Mouse (Mus musculus): Measurements from ENCODE around the gene Galns. TPM values are rescaled to one million over a fixed set of nuclear protein-coding genes. Genes with fewer than 3 reads are reported as not detected.

Gene Galns
- polyA plus RNA-seq, 1 experiment from 2014 or later = 11.9 TPM

DNA sequence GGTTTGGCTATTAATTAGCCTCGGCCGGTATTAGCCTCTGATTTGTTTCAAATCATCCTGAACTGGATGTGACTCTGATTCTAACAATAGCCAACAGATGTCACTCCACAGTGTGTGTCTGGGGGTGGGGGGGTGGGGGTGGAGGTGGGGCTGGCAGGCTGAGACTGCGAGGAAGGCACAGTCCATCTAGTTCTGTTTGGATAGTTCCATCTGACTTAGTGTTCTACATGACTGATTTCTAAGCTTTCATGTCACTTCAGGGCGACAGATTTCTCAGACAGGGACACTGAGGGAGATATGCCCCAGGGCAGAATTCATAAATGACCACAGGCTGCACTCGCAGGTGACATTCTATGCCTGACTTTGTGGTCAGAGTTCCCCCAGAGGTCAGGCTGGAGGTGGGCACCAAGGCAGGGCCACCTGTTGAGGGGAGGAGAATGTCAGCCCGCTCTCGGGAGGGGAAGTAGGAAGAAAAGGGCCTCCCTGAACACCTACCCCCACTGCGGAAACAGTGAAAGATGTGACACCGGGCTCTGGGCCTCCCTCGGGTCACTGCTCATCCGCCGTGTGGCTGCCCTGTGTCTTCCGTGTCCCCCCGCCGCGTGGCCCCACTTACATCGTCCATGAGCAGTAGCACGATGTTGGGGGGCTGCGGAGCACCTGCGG, 518 bp downstream of the Galns start:
- 6% methylated on average over 20 of the region's 20 CpGs for WGBS
- H3K36me3 ChIP-seq = no peaks in the 10 kb centered on the region
- peak overlapping the region; percentile 63; the same call in 1 of the 2 replicates for H3K27ac ChIP-seq
- ATAC-seq (ENCODE audit: insufficient read depth, low FRiP score, low read depth) = peak; percentile 33; the same call in 1 of the 2 replicates
- peak overlapping the region; percentile 52 for H3K9ac ChIP-seq
- H3K27me3 ChIP-seq (replicated peaks) = no peaks in the 10 kb centered on the region
- H3K4me3 ChIP-seq (replicated peaks) = peak overlapping the region; percentile 73
- H3K4me1 ChIP-seq = peaks cover 16% of the 10 kb centered on the region; the same call in 1 of the 2 replicates
- H3K9me3 ChIP-seq = no peaks in the 10 kb centered on the region
- peak overlapping the region; percentile 93 for H3K4me2 ChIP-seq

- no peak for ATAC-seq (ENCODE audit: insufficient read depth, low FRiP score, low read depth)
Measured at GRCm38 (mm10) chr8:122610209-122610608, 1.1 kb downstream of the Galns start.

GRCm38 (mm10) chr8:122606810-122607209, 4.5 kb downstream of the Galns start:
- no peaks in the 10 kb centered on the region for H3K9me3 ChIP-seq
- H3K4me1 ChIP-seq = peaks cover 5% of the 10 kb centered on the region; the same call in 1 of the 2 replicates
- no peak overlapping the region for H3K4me3 ChIP-seq (replicated peaks)
- no peak overlapping the region for H3K4me2 ChIP-seq
- no peak overlapping the region for H3K9ac ChIP-seq
- no peaks in the 10 kb centered on the region for H3K27me3 ChIP-seq (replicated peaks)
- H3K36me3 ChIP-seq = no peaks in the 10 kb centered on the region
- ATAC-seq (ENCODE audit: insufficient read depth, low FRiP score, low read depth) = no peak
- no peak overlapping the region for H3K27ac ChIP-seq
- 81% methylated on average over 11 of the region's 12 CpGs for WGBS

More at GRCm38 (mm10) chr8:122610209-122610608, 1.1 kb downstream of the Galns start:
- Histone ChIP-seq H3K4me2 (peak overlapping the region; percentile 93; the same call in 1 of the 2 replicates), H3K9ac (no peak overlapping the region), H3K36me3 (no peaks in the 10 kb centered on the region), H3K27me3 (replicated peaks) (no peaks in the 10 kb centered on the region), H3K4me1 (peaks cover 12% of the 10 kb centered on the region; the same call in 1 of the 2 replicates), H3K9me3 (no peaks in the 10 kb centered on the region), H3K4me3 (replicated peaks) (peak overlapping the region; percentile 73; the same call in 1 of the 2 replicates), H3K27ac (no peak overlapping the region)
- 64% methylated on average over 4 of the region's 4 CpGs for WGBS

DNA sequence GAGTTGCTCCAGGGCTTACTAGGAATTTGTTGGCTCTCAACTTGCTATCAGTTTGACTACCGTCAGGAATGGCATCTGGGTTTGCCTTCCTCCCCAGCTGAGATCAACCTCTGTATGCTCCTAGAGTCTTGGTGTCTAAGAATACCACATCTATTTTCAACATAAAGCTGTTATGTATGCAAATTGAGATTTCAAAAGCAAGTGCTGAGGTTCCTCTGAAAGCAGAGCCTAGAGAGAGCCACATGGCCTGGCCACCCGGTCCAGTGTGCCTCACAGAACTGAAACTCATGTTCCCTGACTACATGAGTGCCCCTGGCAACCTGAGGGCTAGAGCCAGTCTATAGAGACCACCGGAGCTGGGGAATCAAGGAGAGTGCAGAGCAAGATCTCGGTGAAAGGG, 5.9 kb downstream of the Galns start:
- WGBS = 75% methylated on average over 4 of the region's 4 CpGs
- H3K4me1 ChIP-seq = no peaks in the 10 kb centered on the region
- no peak overlapping the region for H3K4me3 ChIP-seq (replicated peaks)
- H3K27me3 ChIP-seq (replicated peaks) = no peaks in the 10 kb centered on the region
- no peak overlapping the region for H3K4me2 ChIP-seq
- H3K27ac ChIP-seq = no peak overlapping the region
- no peaks in the 10 kb centered on the region for H3K9me3 ChIP-seq
- no peak for ATAC-seq (ENCODE audit: insufficient read depth, low FRiP score, low read depth)
- H3K36me3 ChIP-seq = no peaks in the 10 kb centered on the region
- no peak overlapping the region for H3K9ac ChIP-seq

GRCm38 (mm10) chr8:122604640-122605039, 6.6 kb downstream of the Galns start:
- no peak overlapping the region for H3K4me3 ChIP-seq (replicated peaks)
- no peak for ATAC-seq (ENCODE audit: insufficient read depth, low FRiP score, low read depth)
- no peak overlapping the region for H3K9ac ChIP-seq
- WGBS = 50% methylated on average over 1 of the region's 1 CpGs
- H3K27ac ChIP-seq = no peak overlapping the region
- 0 out of 2 replicates have a peak, but pooled peaks cover 3% of the 10 kb centered on the region for H3K36me3 ChIP-seq
- no peak overlapping the region for H3K4me2 ChIP-seq
- no peaks in the 10 kb centered on the region for H3K27me3 ChIP-seq (replicated peaks)
- no peaks in the 10 kb centered on the region for H3K9me3 ChIP-seq
- H3K4me1 ChIP-seq = no peaks in the 10 kb centered on the region

DNA sequence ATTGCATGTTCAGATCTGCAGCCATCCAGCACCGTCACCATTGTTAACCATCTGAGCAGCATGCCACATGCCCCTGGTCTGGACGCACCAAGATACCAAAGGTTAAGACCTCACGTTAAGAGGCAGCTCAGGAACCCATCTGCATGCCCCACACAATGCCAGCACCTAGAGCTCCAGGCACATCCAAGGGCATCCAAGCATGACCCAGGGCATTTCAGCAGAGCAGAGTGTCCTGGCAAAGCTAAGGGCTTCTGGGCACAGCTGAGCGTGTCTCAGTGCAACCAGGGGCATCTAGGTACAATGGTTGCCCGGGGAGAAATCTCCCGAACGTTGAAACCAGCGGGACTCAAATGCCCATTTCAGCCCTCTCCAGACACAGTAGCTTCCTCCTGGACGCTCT, 10.6 kb downstream of the Galns start:
- Histone ChIP-seq H3K9me3 (no peaks in the 10 kb centered on the region), H3K4me1 (no peaks in the 10 kb centered on the region), H3K4me2 (no peak overlapping the region), H3K36me3 (0 out of 2 replicates have a peak, but pooled peaks cover 3% of the 10 kb centered on the region), H3K9ac (no peak overlapping the region), H3K27me3 (replicated peaks) (no peaks in the 10 kb centered on the region), H3K4me3 (replicated peaks) (no peak overlapping the region), H3K27ac (no peak overlapping the region)
- no peak for ATAC-seq (ENCODE audit: insufficient read depth, low FRiP score, low read depth)
- WGBS = 97% methylated on average over 9 of the region's 9 CpGs

DNA sequence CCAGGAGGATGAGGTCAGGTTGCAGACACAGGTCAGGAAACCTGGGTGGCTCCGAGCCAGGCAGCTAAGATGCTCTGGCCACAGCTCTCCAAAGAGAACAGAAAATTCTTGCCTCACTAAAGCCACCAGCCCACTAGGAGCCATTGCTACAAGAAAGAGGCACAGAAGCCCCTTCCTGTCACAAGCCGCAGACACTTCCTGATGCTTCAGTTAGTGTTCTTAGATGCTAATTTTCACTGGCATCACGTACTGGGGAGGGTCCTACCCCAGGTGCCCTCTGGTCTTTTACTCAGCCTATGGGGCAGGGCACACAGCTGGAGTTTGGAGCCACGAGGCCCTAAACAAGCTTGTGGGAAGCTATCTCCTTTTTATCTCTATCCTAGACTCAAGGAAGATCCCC, 15.2 kb downstream of the Galns start:
- Histone ChIP-seq H3K9me3 (no peaks in the 10 kb centered on the region), H3K9ac (no peak overlapping the region), H3K27me3 (replicated peaks) (no peaks in the 10 kb centered on the region), H3K4me2 (no peak overlapping the region), H3K4me3 (replicated peaks) (no peak overlapping the region), H3K27ac (no peak overlapping the region), H3K4me1 (no peaks in the 10 kb centered on the region), H3K36me3 (0 out of 2 replicates have a peak, but pooled peaks cover 3% of the 10 kb centered on the region)
- WGBS = 62% methylated on average over 4 of the region's 4 CpGs
- no peak for ATAC-seq (ENCODE audit: insufficient read depth, low FRiP score, low read depth)

- WGBS = 77% methylated on average over 19 of the region's 19 CpGs
- no peak overlapping the region for H3K4me2 ChIP-seq
Measured at GRCm38 (mm10) chr8:122593783-122594507, 17.3 kb downstream of the Galns start.

DNA sequence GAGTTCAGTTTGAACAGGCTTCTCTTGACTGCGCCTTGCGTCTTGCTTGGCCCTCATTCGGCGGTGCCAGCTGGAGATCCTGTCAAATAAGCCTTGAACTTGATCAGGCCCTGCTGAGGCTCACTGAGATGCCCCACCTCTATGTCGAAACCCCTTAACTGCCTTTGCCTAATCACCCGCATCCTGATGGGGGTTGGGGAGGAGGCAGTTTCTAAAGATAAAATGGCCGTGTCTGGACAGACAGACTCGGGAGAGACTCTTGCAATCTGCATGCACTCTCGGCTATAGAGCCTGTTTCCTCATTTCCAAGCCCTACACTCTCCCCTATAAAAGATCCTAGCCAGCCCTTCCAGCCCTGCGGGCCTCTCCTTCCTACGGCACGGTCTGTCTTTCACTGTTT, 18.0 kb downstream of the Galns start:
- Histone ChIP-seq H3K36me3 (no peaks in the 10 kb centered on the region), H3K9me3 (no peaks in the 10 kb centered on the region), H3K4me3 (replicated peaks) (no peak overlapping the region), H3K4me2 (no peak overlapping the region), H3K27ac (no peak overlapping the region), H3K27me3 (replicated peaks) (no peaks in the 10 kb centered on the region), H3K4me1 (no peaks in the 10 kb centered on the region), H3K9ac (no peak overlapping the region)
- no peak for ATAC-seq (ENCODE audit: insufficient read depth, low FRiP score, low read depth)
- WGBS = 62% methylated on average over 12 of the region's 12 CpGs

More at GRCm38 (mm10) chr8:122593783-122594507, 17.3 kb downstream of the Galns start:
- H3K4me1 ChIP-seq = no peaks in the 10 kb centered on the region
- no peak overlapping the region for H3K4me3 ChIP-seq (replicated peaks)
- no peaks in the 10 kb centered on the region for H3K27me3 ChIP-seq (replicated peaks)
- ATAC-seq (ENCODE audit: insufficient read depth, low FRiP score, low read depth) = no peak
- no peak overlapping the region for H3K27ac ChIP-seq
- H3K9me3 ChIP-seq = no peaks in the 10 kb centered on the region
- H3K9ac ChIP-seq = no peak overlapping the region
- no peaks in the 10 kb centered on the region for H3K36me3 ChIP-seq

DNA sequence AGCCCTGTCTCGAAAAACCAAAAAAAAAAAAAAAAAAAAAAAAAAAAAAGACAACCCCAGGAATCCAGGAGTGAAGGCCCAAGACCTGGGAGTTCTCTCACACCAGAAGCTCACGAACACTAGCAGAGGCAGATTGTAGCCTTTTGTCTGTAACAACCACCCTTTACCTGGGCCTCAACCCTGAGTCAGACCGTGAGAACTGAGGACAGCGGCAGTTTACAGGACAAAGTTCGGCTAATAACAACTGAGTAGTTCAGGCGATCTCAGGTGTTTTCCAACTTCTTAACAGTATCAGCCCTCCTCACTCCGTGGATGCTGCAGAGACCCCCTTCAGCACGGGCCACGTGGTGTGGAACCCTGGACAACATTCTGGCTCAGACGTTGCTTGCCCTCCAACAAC, 24.5 kb downstream of the Galns start:
- no peaks in the 10 kb centered on the region for H3K27me3 ChIP-seq (replicated peaks)
- H3K4me3 ChIP-seq (replicated peaks) = no peak overlapping the region
- H3K4me2 ChIP-seq = no peak overlapping the region
- 73% methylated on average over 10 of the region's 10 CpGs for WGBS
- H3K9me3 ChIP-seq = no peaks in the 10 kb centered on the region
- H3K27ac ChIP-seq = peak overlapping the region; percentile 21; the same call in 1 of the 2 replicates
- H3K4me1 ChIP-seq = peaks cover 6% of the 10 kb centered on the region; the same call in 1 of the 2 replicates
- H3K36me3 ChIP-seq = no peaks in the 10 kb centered on the region
- H3K9ac ChIP-seq = no peak overlapping the region
- ATAC-seq (ENCODE audit: insufficient read depth, low FRiP score, low read depth) = no peak

DNA sequence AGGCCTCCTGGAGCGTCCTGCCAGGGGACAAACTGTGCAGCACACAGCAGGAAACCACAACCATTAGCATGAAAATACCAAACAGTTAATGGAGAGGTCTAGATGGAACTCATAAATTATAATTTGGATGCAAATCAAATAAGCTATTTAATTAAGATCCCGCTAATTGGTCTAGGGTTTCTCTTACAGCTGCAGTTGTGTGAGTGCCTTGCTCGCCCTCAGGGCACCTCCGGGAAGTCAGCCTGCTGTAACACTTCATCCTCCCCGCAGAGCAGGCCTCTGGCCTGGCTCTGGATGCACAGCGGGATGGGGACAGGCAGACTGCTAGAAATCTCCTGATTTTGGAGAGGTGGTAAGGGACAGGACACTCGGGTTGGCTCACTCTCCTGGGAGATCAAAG, 25.1 kb downstream of the Galns start:
- Histone ChIP-seq H3K9ac (no peak overlapping the region), H3K9me3 (no peaks in the 10 kb centered on the region), H3K4me3 (replicated peaks) (no peak overlapping the region), H3K27ac (peak overlapping the region; percentile 44; the same call in 1 of the 2 replicates), H3K4me2 (no peak overlapping the region), H3K27me3 (replicated peaks) (no peaks in the 10 kb centered on the region), H3K4me1 (peaks cover 7% of the 10 kb centered on the region; the same call in 1 of the 2 replicates), H3K36me3 (no peaks in the 10 kb centered on the region)
- no peak for ATAC-seq (ENCODE audit: insufficient read depth, low FRiP score, low read depth)
- 72% methylated on average over 7 of the region's 7 CpGs for WGBS

- Histone ChIP-seq H3K9ac (no peak overlapping the region), H3K36me3 (no peaks in the 10 kb centered on the region), H3K27ac (peak overlapping the region; percentile 44; the same call in 1 of the 2 replicates), H3K4me1 (peaks cover 12% of the 10 kb centered on the region), H3K27me3 (replicated peaks) (no peaks in the 10 kb centered on the region), H3K4me2 (no peak overlapping the region), H3K4me3 (replicated peaks) (no peak overlapping the region), H3K9me3 (no peaks in the 10 kb centered on the region)
- no peak for ATAC-seq (ENCODE audit: insufficient read depth, low FRiP score, low read depth)
- WGBS = 33% methylated on average over 14 of the region's 14 CpGs
Measured at GRCm38 (mm10) chr8:122585411-122585891, 25.8 kb downstream of the Galns start.

Data from stomach, embryonic 15.5 days (tissue).